Mouse (Mus musculus) thymus, adult 2 months (tissue): ENCODE measurements around the gene Tnp1.

Experiments used
- CTCF ChIP-seq: fragments of 200-500 bp; IDR thresholded peaks from 2 replicates; pipeline ENCODE4 v1.5.1; 2012; ENCODE audit warnings: mild to moderate bottlenecking, control low read depth, low read length, moderate library complexity, borderline replicate concordance; ENCODE audit not compliant: control insufficient read depth, poor library complexity, insufficient read depth; ENCODE audit errors: extremely low read depth
- POLR2A ChIP-seq: fragments of 200-500 bp; IDR thresholded peaks from 2 replicates; pipeline ENCODE4 v1.6.1; 2012; ENCODE audit warnings: mild to moderate bottlenecking, low read length, control low read depth, moderate library complexity; ENCODE audit not compliant: control insufficient read depth, poor library complexity, insufficient read depth; ENCODE audit errors: extremely low read depth

DNA sequence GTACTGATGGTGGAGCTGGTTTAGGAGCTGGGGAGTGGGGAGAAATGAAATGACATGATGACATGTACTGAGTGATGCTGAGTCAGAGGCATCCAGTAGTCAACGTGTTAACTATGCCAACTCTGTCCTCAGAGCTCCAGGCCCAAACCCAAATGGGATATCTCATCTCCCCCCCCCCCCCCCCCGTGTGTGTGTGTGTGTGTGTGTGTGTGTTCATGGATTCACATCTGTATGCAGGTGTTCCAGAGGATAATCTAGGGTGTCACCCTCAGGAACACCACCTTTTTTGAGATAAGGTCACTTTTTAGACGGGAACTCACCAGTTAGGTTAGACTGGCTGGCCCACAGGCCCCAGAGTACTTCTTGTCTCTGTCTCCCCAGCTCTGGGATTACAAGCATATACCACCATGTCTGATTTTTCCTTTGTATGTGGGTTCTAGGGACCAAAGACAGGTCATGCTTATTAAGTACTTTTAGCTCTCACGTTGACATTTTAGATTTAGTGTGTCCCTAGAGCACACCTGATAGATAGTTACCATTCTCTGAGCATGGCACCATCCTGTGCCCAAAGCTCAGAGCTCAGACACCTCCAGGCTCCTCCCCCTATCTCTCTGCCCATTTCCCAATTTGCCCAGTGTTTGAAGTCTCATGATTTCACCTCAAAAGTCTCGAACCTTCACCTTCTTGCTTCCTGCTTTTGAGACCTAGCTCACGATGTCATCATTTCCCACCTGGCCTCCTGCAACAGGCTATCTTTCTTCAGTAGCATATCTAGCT is 31.4 kb upstream of the Tnp1 start:
- TF ChIP-seq CTCF (no peak), POLR2A (no peak)
